Mouse (Mus musculus): ENCODE measurements around the gene Gm4969. TPM values are rescaled to one million over a fixed set of nuclear protein-coding genes. Genes with fewer than 3 reads are reported as not detected.

Gene Gm4969
- polyA plus RNA-seq, 1 experiment from 2014 or later, result 2.2 TPM

GRCm38 (mm10) chr7:19129396-19129795, 11.2 kb upstream of the Gm4969 start:
- Histone ChIP-seq H3K36me3 (ENCODE audit: control insufficient read depth, insufficient read depth, low read length) (no peaks in the 10 kb centered on the region), H3K9ac (ENCODE audit: low read depth, low read length) (no peak overlapping the region), H3K27ac (ENCODE audit: low read depth, low read length) (no peak overlapping the region), H3K4me1 (ENCODE audit: control insufficient read depth, insufficient read depth, low read length) (peaks cover 5% of the 10 kb centered on the region; the same call in 1 of the 2 replicates), H3K9me3 (replicated peaks; ENCODE audit: control insufficient read depth, low read length) (no peaks in the 10 kb centered on the region), H3K4me2 (no peak overlapping the region), H3K4me3 (ENCODE audit: low read depth, low read length) (no peak overlapping the region), H3K27me3 (ENCODE audit: control insufficient read depth, insufficient read depth, low read length) (no peaks in the 10 kb centered on the region)
- no peak for ATAC-seq (replicated peaks; ENCODE audit: insufficient number of reproducible peaks, low FRiP score, low TSS enrichment)
- WGBS (ENCODE audit: insufficient replicate concordance), result 91% methylated on average over 5 of the region's 5 CpGs

GRCm38 (mm10) chr7:19127744-19128143, 9.6 kb upstream of the Gm4969 start:
- Histone ChIP-seq H3K4me3 (ENCODE audit: low read depth, low read length) (no peak overlapping the region), H3K4me1 (ENCODE audit: control insufficient read depth, insufficient read depth, low read length) (peaks cover 5% of the 10 kb centered on the region; the same call in 1 of the 2 replicates), H3K9me3 (replicated peaks; ENCODE audit: control insufficient read depth, low read length) (no peaks in the 10 kb centered on the region), H3K9ac (ENCODE audit: low read depth, low read length) (no peak overlapping the region), H3K36me3 (ENCODE audit: control insufficient read depth, insufficient read depth, low read length) (no peaks in the 10 kb centered on the region), H3K4me2 (no peak overlapping the region), H3K27ac (ENCODE audit: low read depth, low read length) (no peak overlapping the region), H3K27me3 (ENCODE audit: control insufficient read depth, insufficient read depth, low read length) (no peaks in the 10 kb centered on the region)
- 90% methylated on average over 5 of the region's 5 CpGs for WGBS (ENCODE audit: insufficient replicate concordance)
- ATAC-seq (replicated peaks; ENCODE audit: insufficient number of reproducible peaks, low FRiP score, low TSS enrichment), result no peak

- Histone ChIP-seq H3K27ac (ENCODE audit: low read depth, low read length) (no peak overlapping the region), H3K27me3 (ENCODE audit: control insufficient read depth, insufficient read depth, low read length) (no peaks in the 10 kb centered on the region), H3K4me1 (ENCODE audit: control insufficient read depth, insufficient read depth, low read length) (peaks cover 8% of the 10 kb centered on the region), H3K36me3 (ENCODE audit: control insufficient read depth, insufficient read depth, low read length) (no peaks in the 10 kb centered on the region), H3K4me2 (no peak overlapping the region), H3K9me3 (replicated peaks; ENCODE audit: control insufficient read depth, low read length) (no peaks in the 10 kb centered on the region), H3K4me3 (ENCODE audit: low read depth, low read length) (no peak overlapping the region), H3K9ac (ENCODE audit: low read depth, low read length) (no peak overlapping the region)
- WGBS (ENCODE audit: insufficient replicate concordance), result 90% methylated on average over 6 of the region's 6 CpGs
- no peak for ATAC-seq (replicated peaks; ENCODE audit: insufficient number of reproducible peaks, low FRiP score, low TSS enrichment)
Observed at GRCm38 (mm10) chr7:19124713-19125112, 6.5 kb upstream of the Gm4969 start.

GRCm38 (mm10) chr7:19121686-19122085, 3.5 kb upstream of the Gm4969 start:
- 84% methylated on average over 4 of the region's 4 CpGs for WGBS (ENCODE audit: insufficient replicate concordance)

GRCm38 (mm10) chr7:19119631-19120429, 1.7 kb upstream of the Gm4969 start, which contains the start of gene Fbxo46:
Fbxo46 (plus strand) TSS chr7:19119859.
- H3K27me3 ChIP-seq (ENCODE audit: control insufficient read depth, insufficient read depth, low read length), result peaks cover 4% of the 10 kb centered on the region; the same call in 1 of the 2 replicates
- no peaks in the 10 kb centered on the region for H3K9me3 ChIP-seq (replicated peaks; ENCODE audit: control insufficient read depth, low read length)
- WGBS (ENCODE audit: insufficient replicate concordance), result 2% methylated on average over 34 of the region's 34 CpGs
- peak within 1 kb of the TSS; percentile 76 for H3K9ac ChIP-seq (ENCODE audit: low read depth, low read length)
- peaks cover 13% of the 10 kb centered on the region for H3K4me1 ChIP-seq (ENCODE audit: control insufficient read depth, insufficient read depth, low read length)
- H3K4me2 ChIP-seq, result peak within 1 kb of the TSS; percentile 87
- H3K4me3 ChIP-seq (ENCODE audit: low read depth, low read length), result peak within 1 kb of the TSS; percentile 58
- peak; percentile 91 for ATAC-seq (replicated peaks; ENCODE audit: insufficient number of reproducible peaks, low FRiP score, low TSS enrichment)
- no peaks in the 10 kb centered on the region for H3K36me3 ChIP-seq (ENCODE audit: control insufficient read depth, insufficient read depth, low read length)
- no peak within 1 kb of the TSS for H3K27ac ChIP-seq (ENCODE audit: low read depth, low read length)

More at GRCm38 (mm10) chr7:19121686-19122085, 3.5 kb upstream of the Gm4969 start:
- H3K4me1 ChIP-seq (ENCODE audit: control insufficient read depth, insufficient read depth, low read length), result peaks cover 13% of the 10 kb centered on the region
- no peaks in the 10 kb centered on the region for H3K9me3 ChIP-seq (replicated peaks; ENCODE audit: control insufficient read depth, low read length)
- peaks cover 4% of the 10 kb centered on the region; the same call in 1 of the 2 replicates for H3K27me3 ChIP-seq (ENCODE audit: control insufficient read depth, insufficient read depth, low read length)
- no peak overlapping the region for H3K4me2 ChIP-seq
- H3K9ac ChIP-seq (ENCODE audit: low read depth, low read length), result no peak overlapping the region
- H3K4me3 ChIP-seq (ENCODE audit: low read depth, low read length), result no peak overlapping the region
- no peak overlapping the region for H3K27ac ChIP-seq (ENCODE audit: low read depth, low read length)
- no peaks in the 10 kb centered on the region for H3K36me3 ChIP-seq (ENCODE audit: control insufficient read depth, insufficient read depth, low read length)
- ATAC-seq (replicated peaks; ENCODE audit: insufficient number of reproducible peaks, low FRiP score, low TSS enrichment), result no peak

- no peak for ATAC-seq (replicated peaks; ENCODE audit: insufficient number of reproducible peaks, low FRiP score, low TSS enrichment)
Observed at GRCm38 (mm10) chr7:19119083-19119482, 915 bp upstream of the Gm4969 start.

GRCm38 (mm10) chr7:19109565-19109964, 8.6 kb downstream of the Gm4969 start:
- Histone ChIP-seq H3K4me2 (no peak overlapping the region), H3K27me3 (ENCODE audit: control insufficient read depth, insufficient read depth, low read length) (no peaks in the 10 kb centered on the region), H3K27ac (ENCODE audit: low read depth, low read length) (no peak overlapping the region), H3K9me3 (replicated peaks; ENCODE audit: control insufficient read depth, low read length) (no peaks in the 10 kb centered on the region), H3K4me1 (ENCODE audit: control insufficient read depth, insufficient read depth, low read length) (0 out of 2 replicates have a peak, but pooled peaks cover 3% of the 10 kb centered on the region), H3K4me3 (ENCODE audit: low read depth, low read length) (no peak overlapping the region), H3K9ac (ENCODE audit: low read depth, low read length) (no peak overlapping the region), H3K36me3 (ENCODE audit: control insufficient read depth, insufficient read depth, low read length) (no peaks in the 10 kb centered on the region)
- WGBS (ENCODE audit: insufficient replicate concordance), result 68% methylated on average over 1 of the region's 1 CpGs
- no peak for ATAC-seq (replicated peaks; ENCODE audit: insufficient number of reproducible peaks, low FRiP score, low TSS enrichment)

More at GRCm38 (mm10) chr7:19119083-19119482, 915 bp upstream of the Gm4969 start:
- Histone ChIP-seq H3K9me3 (replicated peaks; ENCODE audit: control insufficient read depth, low read length) (no peaks in the 10 kb centered on the region), H3K27me3 (ENCODE audit: control insufficient read depth, insufficient read depth, low read length) (peaks cover 4% of the 10 kb centered on the region; the same call in 1 of the 2 replicates), H3K4me2 (peak overlapping the region; percentile 87; the same call in 1 of the 2 replicates), H3K9ac (ENCODE audit: low read depth, low read length) (no peak overlapping the region), H3K27ac (ENCODE audit: low read depth, low read length) (no peak overlapping the region), H3K36me3 (ENCODE audit: control insufficient read depth, insufficient read depth, low read length) (no peaks in the 10 kb centered on the region), H3K4me3 (ENCODE audit: low read depth, low read length) (no peak overlapping the region), H3K4me1 (ENCODE audit: control insufficient read depth, insufficient read depth, low read length) (peaks cover 13% of the 10 kb centered on the region)
- 88% methylated on average over 8 of the region's 8 CpGs for WGBS (ENCODE audit: insufficient replicate concordance)

GRCm38 (mm10) chr7:19107436-19107835, 10.7 kb downstream of the Gm4969 start:
- H3K36me3 ChIP-seq (ENCODE audit: control insufficient read depth, insufficient read depth, low read length), result no peaks in the 10 kb centered on the region
- peaks cover 7% of the 10 kb centered on the region for H3K9me3 ChIP-seq (replicated peaks; ENCODE audit: control insufficient read depth, low read length)
- H3K4me1 ChIP-seq (ENCODE audit: control insufficient read depth, insufficient read depth, low read length), result 0 out of 2 replicates have a peak, but pooled peaks cover 3% of the 10 kb centered on the region
- no peak overlapping the region for H3K27ac ChIP-seq (ENCODE audit: low read depth, low read length)
- WGBS (ENCODE audit: insufficient replicate concordance), result 37% methylated on average over 3 of the region's 3 CpGs
- no peak overlapping the region for H3K4me3 ChIP-seq (ENCODE audit: low read depth, low read length)
- no peak for ATAC-seq (replicated peaks; ENCODE audit: insufficient number of reproducible peaks, low FRiP score, low TSS enrichment)
- no peak overlapping the region for H3K9ac ChIP-seq (ENCODE audit: low read depth, low read length)
- H3K4me2 ChIP-seq, result no peak overlapping the region
- no peaks in the 10 kb centered on the region for H3K27me3 ChIP-seq (ENCODE audit: control insufficient read depth, insufficient read depth, low read length)

All from heart, embryonic 11.5 days (tissue).